Mouse (Mus musculus) C2C12 (cell line): Measurements from ENCODE around the gene Erich4. TPM values are rescaled to one million over a fixed set of nuclear protein-coding genes. Genes with fewer than 3 reads are reported as not detected.

Source experiments
- H3K27me3 ChIP-seq: one replicate; pipeline ENCODE4 v1.6.1; 2011; ENCODE audit not compliant: control insufficient read depth, insufficient read depth, insufficient read length
- H3K36me3 ChIP-seq: one replicate; pipeline ENCODE4 v1.6.1; 2011; ENCODE audit not compliant: control insufficient read depth, insufficient read depth
- H3K4me3 ChIP-seq: one replicate; pipeline ENCODE4 v1.5.1; 2011; ENCODE audit warnings: mild to moderate bottlenecking, control low read depth; ENCODE audit not compliant: poor library complexity, insufficient read depth, severe bottlenecking
- H3K79me2 ChIP-seq: one replicate; pipeline ENCODE4 v1.6.1; 2011; ENCODE audit not compliant: control insufficient read depth, insufficient read depth
- H3K79me3 ChIP-seq: one replicate; pipeline ENCODE4 v1.6.1; 2011; ENCODE audit warnings: low read depth, control low read depth
- H3ac ChIP-seq: one replicate; pipeline ENCODE3; 2011; ENCODE audit warnings: low read depth; ENCODE audit not compliant: control insufficient read depth, insufficient read length
- CEBPB ChIP-seq: IDR thresholded peaks from one replicate; pipeline ENCODE4 v1.6.1; 2011; ENCODE audit warnings: low read depth, mild to moderate bottlenecking, control low read depth, moderate library complexity
- CTCF ChIP-seq: IDR thresholded peaks from one replicate; pipeline ENCODE4 v1.5.1; 2011; ENCODE audit not compliant: control insufficient read depth, insufficient read depth, insufficient read length
- FOSL1 ChIP-seq: IDR thresholded peaks from one replicate; pipeline ENCODE4 v1.8.0; 2011; ENCODE audit warnings: mild to moderate bottlenecking, low read length; ENCODE audit not compliant: poor library complexity, insufficient read depth, severe bottlenecking
- MAX ChIP-seq: IDR thresholded peaks from one replicate; pipeline ENCODE4 v1.6.1; 2011; ENCODE audit warnings: mild to moderate bottlenecking, control low read depth
- MYOD1 ChIP-seq: IDR thresholded peaks from one replicate; pipeline ENCODE4 v1.6.1; 2011; ENCODE audit warnings: low read depth; ENCODE audit not compliant: control insufficient read depth, insufficient read length
- MYOG ChIP-seq: IDR thresholded peaks from one replicate; pipeline ENCODE4 v1.6.1; 2011; ENCODE audit not compliant: control insufficient read depth, insufficient read length; ENCODE audit errors: extremely low read depth
- USF1 ChIP-seq: IDR thresholded peaks from one replicate; pipeline ENCODE4 v1.6.1; 2011; ENCODE audit warnings: low read depth, mild to moderate bottlenecking, control low read depth, moderate library complexity
- polyA plus RNA-seq: library from polyadenylated mRNA; unstranded; fragments of >200 nt; fragmentation: generic; extraction: Trizol; gene quantifications from one replicate; pipeline ENCODE4 v1.2.1, GENCODE M21; 2012; ENCODE audit warnings: missing spikeins

The Erich4 gene
- polyA plus RNA-seq, 1 experiment, result not detected

- H3K36me3 ChIP-seq, result no peaks in the 10 kb centered on the region
- H3ac ChIP-seq, result no peak overlapping the region
- H3K4me3 ChIP-seq, result no peak overlapping the region
- TF ChIP-seq MYOD1, result no peak
- TF ChIP-seq MAX, result no peak
- no peak for TF ChIP-seq MYOG
- TF ChIP-seq CEBPB, result no peak
- no peak for TF ChIP-seq USF1
- TF ChIP-seq FOSL1, result no peak
- no peak for TF ChIP-seq CTCF
- H3K79me3 ChIP-seq, result no peaks in the 10 kb centered on the region
- peaks cover 13% of the 10 kb centered on the region for H3K27me3 ChIP-seq
- H3K79me2 ChIP-seq, result no peaks in the 10 kb centered on the region
Measured at GRCm38 (mm10) chr7:25600666-25601065, 15.0 kb downstream of the Erich4 start.

GRCm38 (mm10) chr7:25599663-25600062 lies 16.0 kb downstream of the Erich4 start:
- Histone ChIP-seq H3K36me3 (no peaks in the 10 kb centered on the region), H3K79me2 (no peaks in the 10 kb centered on the region), H3K79me3 (no peaks in the 10 kb centered on the region), H3K4me3 (no peak overlapping the region), H3K27me3 (peaks cover 13% of the 10 kb centered on the region), H3ac (no peak overlapping the region)
- TF ChIP-seq MAX (no peak), USF1 (no peak), CTCF (peak; percentile 23), FOSL1 (no peak), MYOG (no peak), MYOD1 (no peak), CEBPB (no peak)

- no peak overlapping the region for H3K4me3 ChIP-seq
Measured at GRCm38 (mm10) chr7:25593859-25594258, 21.8 kb downstream of the Erich4 start.

DNA sequence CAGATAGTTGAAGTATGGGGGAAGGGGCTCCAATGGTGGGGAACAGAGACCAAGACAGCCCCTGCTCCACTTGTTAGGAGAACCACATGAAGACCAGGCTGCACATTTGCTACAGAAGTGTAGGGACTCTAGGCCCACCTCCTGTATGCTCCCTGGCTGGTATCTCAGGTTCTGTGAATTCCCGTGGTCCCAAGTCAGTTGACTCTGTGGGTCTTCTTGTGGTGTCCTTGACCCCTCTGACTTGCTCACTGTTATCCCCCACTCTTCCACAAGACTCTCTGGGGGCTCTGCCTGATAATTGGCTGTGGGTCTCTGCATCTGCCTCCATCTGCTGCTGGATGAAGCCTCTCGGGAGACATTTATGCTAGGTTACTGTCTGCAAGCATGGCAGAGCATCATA lies 24.5 kb downstream of the Erich4 start:
- TF ChIP-seq MYOG (no peak), MYOD1 (no peak), CEBPB (no peak), MAX (no peak), CTCF (no peak), FOSL1 (no peak), USF1 (no peak)
- H3ac ChIP-seq, result no peak overlapping the region
- H3K79me2 ChIP-seq, result no peaks in the 10 kb centered on the region
- H3K79me3 ChIP-seq, result no peaks in the 10 kb centered on the region
- H3K36me3 ChIP-seq, result no peaks in the 10 kb centered on the region
- no peak overlapping the region for H3K4me3 ChIP-seq
- H3K27me3 ChIP-seq, result peaks cover 14% of the 10 kb centered on the region

More at GRCm38 (mm10) chr7:25593859-25594258, 21.8 kb downstream of the Erich4 start:
- no peak for TF ChIP-seq MYOD1
- TF ChIP-seq USF1, result no peak
- no peak for TF ChIP-seq MAX
- no peak for TF ChIP-seq MYOG
- TF ChIP-seq FOSL1, result no peak
- TF ChIP-seq CEBPB, result no peak
- TF ChIP-seq CTCF, result no peak
- no peak overlapping the region for H3ac ChIP-seq
- no peaks in the 10 kb centered on the region for H3K79me2 ChIP-seq
- no peaks in the 10 kb centered on the region for H3K79me3 ChIP-seq
- H3K36me3 ChIP-seq, result no peaks in the 10 kb centered on the region
- peaks cover 14% of the 10 kb centered on the region for H3K27me3 ChIP-seq

DNA sequence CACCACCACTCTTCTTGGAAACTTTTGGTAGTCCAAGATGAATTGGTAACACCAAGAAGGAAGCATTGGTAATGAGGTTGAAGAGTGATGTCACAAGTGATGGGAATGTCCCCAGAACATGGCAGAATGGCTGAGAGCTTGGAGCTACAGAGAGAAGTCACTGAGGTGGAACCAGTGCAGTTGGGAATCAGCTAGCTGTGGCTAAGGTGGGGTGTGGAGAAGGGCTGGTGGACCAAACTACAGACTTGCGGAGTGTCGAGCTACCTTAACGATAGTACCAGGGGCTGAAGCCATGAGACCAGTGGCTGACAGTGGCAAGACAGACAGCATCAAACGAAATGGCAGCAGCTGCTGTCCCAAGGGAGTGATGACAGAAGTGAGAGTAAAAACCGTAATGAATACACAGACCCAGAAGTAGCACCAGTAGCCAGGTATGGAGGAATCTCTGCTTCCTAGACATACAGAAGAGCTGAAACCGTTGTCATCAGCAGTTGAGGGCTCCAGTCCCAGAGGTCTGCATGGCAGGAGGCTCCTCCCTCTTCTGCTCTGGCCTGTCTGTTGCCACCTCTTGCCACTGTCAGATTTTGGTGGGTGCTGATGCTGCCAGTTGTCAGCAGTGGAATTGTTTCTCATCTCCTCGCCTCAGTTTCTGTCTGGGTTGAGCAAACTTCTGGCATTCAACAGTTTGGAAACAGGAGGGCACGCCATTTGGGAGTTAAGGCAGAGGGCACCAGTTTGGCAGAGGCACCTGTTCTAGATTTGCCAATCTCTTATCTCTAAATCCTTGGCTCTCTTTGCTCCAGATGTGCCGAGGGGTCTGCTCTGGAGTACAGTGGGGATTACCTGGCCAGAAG lies 30.1 kb downstream of the Erich4 start:
- Histone ChIP-seq H3K4me3 (no peak overlapping the region), H3K79me2 (no peaks in the 10 kb centered on the region), H3K79me3 (no peaks in the 10 kb centered on the region), H3K36me3 (no peaks in the 10 kb centered on the region), H3K27me3 (peaks cover 14% of the 10 kb centered on the region), H3ac (no peak overlapping the region)
- TF ChIP-seq FOSL1, result no peak
- TF ChIP-seq MAX, result no peak
- TF ChIP-seq MYOD1, result no peak
- no peak for TF ChIP-seq CTCF
- TF ChIP-seq USF1, result no peak
- TF ChIP-seq CEBPB, result no peak
- TF ChIP-seq MYOG, result no peak

- Histone ChIP-seq H3K79me3 (no peaks in the 10 kb centered on the region), H3K4me3 (no peak overlapping the region), H3ac (no peak overlapping the region), H3K36me3 (no peaks in the 10 kb centered on the region), H3K27me3 (peaks cover 14% of the 10 kb centered on the region), H3K79me2 (no peaks in the 10 kb centered on the region)
- TF ChIP-seq MYOD1, result no peak
- TF ChIP-seq MAX, result no peak
- TF ChIP-seq USF1, result no peak
- no peak for TF ChIP-seq MYOG
- no peak for TF ChIP-seq FOSL1
- TF ChIP-seq CEBPB, result no peak
- TF ChIP-seq CTCF, result no peak
Measured at GRCm38 (mm10) chr7:25584651-25585050, 31.0 kb downstream of the Erich4 start.
